ENCODE assay signal across 8 mouse cellular contexts in genomic region chr6:91719042-91719747, GRCm38 (mm10). TPM values are rescaled to one million over a fixed set of nuclear protein-coding genes. Genes with fewer than 3 reads are reported as not detected.
DNase-seq lines count a peak whose midpoint lies in the region; ATAC-seq and TF ChIP-seq lines count a peak whose summit lies in the region.

No protein-coding gene starts in this region.

- H3K4me2 ChIP-seq in embryonic facial prominence, embryonic 14.5 days (ENCODE audit: low read depth, low read length), result no peak overlapping the region
- peak overlapping the region; percentile 39 for H3K4me2 ChIP-seq in hindbrain, embryonic 12.5 days (replicated peaks)
- peak overlapping the region; percentile 28; the same call in 1 of the 2 replicates for H3K4me2 ChIP-seq in midbrain, embryonic 15.5 days

- DNase-seq in liver, adult 2 months (ENCODE audit: extremely low read depth, low read depth, low spot score), result peak; percentile 94
- no peak for DNase-seq in liver
- DNase-seq in embryonic facial prominence, embryonic 14.5 days (ENCODE audit: low spot score), result peak; percentile 68
- peak; percentile 27 to 46 for DNase-seq in layer of hippocampus, postnatal 25 days (ENCODE audit: extremely low spot score in 1 of 2, low spot score in 1 of 2)
- no peak for DNase-seq in urinary bladder, postnatal 10 days (ENCODE audit: low spot score)

- no peak for TF ChIP-seq CTCF in liver, adult 2 months (IDR thresholded peaks at IDR 0.05; ENCODE audit: low read depth, low read length)

- H3K9me3 ChIP-seq in embryonic facial prominence, embryonic 14.5 days (ENCODE audit: control insufficient read depth, low read length), result no peaks in the 10 kb centered on the region
- H3K9me3 ChIP-seq in hindbrain, embryonic 12.5 days (replicated peaks), result no peaks in the 10 kb centered on the region
- no peaks in the 10 kb centered on the region for H3K9me3 ChIP-seq in midbrain, embryonic 15.5 days

- H3K79me2 ChIP-seq in liver, adult 2 months (ENCODE audit: control insufficient read depth, insufficient read depth, low read length), result peaks cover 14% of the 10 kb centered on the region; the same call in 1 of the 2 replicates

- TF ChIP-seq POLR2A in liver, adult 2 months (IDR thresholded peaks at IDR 0.05; ENCODE audit: extremely low read depth, insufficient read depth, low read length), result no peak

- peaks cover 43% of the 10 kb centered on the region for H3K4me1 ChIP-seq in liver, adult 2 months (ENCODE audit: control insufficient read depth, insufficient read depth, low read length)
- H3K4me1 ChIP-seq in embryonic facial prominence, embryonic 14.5 days (ENCODE audit: control insufficient read depth, insufficient read depth, low read length), result peaks cover 25% of the 10 kb centered on the region
- H3K4me1 ChIP-seq in hindbrain, embryonic 12.5 days, result peaks cover 50% of the 10 kb centered on the region
- H3K4me1 ChIP-seq in midbrain, embryonic 15.5 days, result peaks cover 42% of the 10 kb centered on the region

- no peaks in the 10 kb centered on the region for H3K27me3 ChIP-seq in liver, adult 2 months (ENCODE audit: control insufficient read depth, insufficient read depth, low read length)
- no peaks in the 10 kb centered on the region for H3K27me3 ChIP-seq in embryonic facial prominence, embryonic 14.5 days (replicated peaks; ENCODE audit: control insufficient read depth, insufficient read depth, low read length)
- H3K27me3 ChIP-seq in hindbrain, embryonic 12.5 days, result no peaks in the 10 kb centered on the region
- no peaks in the 10 kb centered on the region for H3K27me3 ChIP-seq in midbrain, embryonic 15.5 days (replicated peaks)

- 25% methylated on average over 6 of the region's 6 CpGs for WGBS in liver, adult 2 months
- WGBS in embryonic facial prominence, embryonic 14.5 days, result 48% methylated on average over 6 of the region's 6 CpGs
- 51% methylated on average over 6 of the region's 6 CpGs for WGBS in hindbrain, embryonic 12.5 days
- WGBS in midbrain, embryonic 15.5 days, result 38% methylated on average over 6 of the region's 6 CpGs

- H3K36me3 ChIP-seq in liver, adult 2 months (ENCODE audit: control insufficient read depth, insufficient read depth, low read length), result peaks cover 14% of the 10 kb centered on the region; the same call in 1 of the 2 replicates
- peaks cover 33% of the 10 kb centered on the region for H3K36me3 ChIP-seq in embryonic facial prominence, embryonic 14.5 days (ENCODE audit: control insufficient read depth, insufficient read depth, low read length)
- peaks cover 12% of the 10 kb centered on the region for H3K36me3 ChIP-seq in hindbrain, embryonic 12.5 days
- peaks cover 8% of the 10 kb centered on the region; the same call in 1 of the 2 replicates for H3K36me3 ChIP-seq in midbrain, embryonic 15.5 days (replicated peaks)

- peak overlapping the region; percentile 95 for H3K27ac ChIP-seq in liver, adult 2 months (replicated peaks; ENCODE audit: insufficient read depth, low read depth, low read length)
- peak overlapping the region; percentile 36 for H3K27ac ChIP-seq in embryonic facial prominence, embryonic 14.5 days (replicated peaks; ENCODE audit: low read depth, low read length)
- H3K27ac ChIP-seq in hindbrain, embryonic 12.5 days, result peak overlapping the region; percentile 94
- peak overlapping the region; percentile 90 for H3K27ac ChIP-seq in midbrain, embryonic 15.5 days

- no peak overlapping the region for H3K4me3 ChIP-seq in liver, adult 2 months (ENCODE audit: insufficient read depth, low read depth, low read length)
- H3K4me3 ChIP-seq in embryonic facial prominence, embryonic 14.5 days (ENCODE audit: low read depth, low read length), result no peak overlapping the region
- no peak overlapping the region for H3K4me3 ChIP-seq in hindbrain, embryonic 12.5 days
- no peak overlapping the region for H3K4me3 ChIP-seq in midbrain, embryonic 15.5 days

- peak overlapping the region; percentile 34 for H3K9ac ChIP-seq in liver, adult 2 months (ENCODE audit: low read depth, low read length)
- H3K9ac ChIP-seq in embryonic facial prominence, embryonic 14.5 days (ENCODE audit: low read depth, low read length), result no peak overlapping the region
- peak overlapping the region; percentile 38; the same call in 1 of the 2 replicates for H3K9ac ChIP-seq in hindbrain, embryonic 12.5 days
- H3K9ac ChIP-seq in midbrain, embryonic 15.5 days, result no peak overlapping the region

- ATAC-seq in embryonic facial prominence, embryonic 14.5 days (ENCODE audit: low read depth), result peak; percentile 61
- ATAC-seq in hindbrain, embryonic 12.5 days (ENCODE audit: low FRiP score), result peak; percentile 69
- ATAC-seq in midbrain, embryonic 15.5 days (replicated peaks), result peak; percentile 79
- ATAC-seq in megakaryocyte-erythroid progenitor cell, adult 5-6 weeks (replicated peaks; ENCODE audit: low FRiP score, low TSS enrichment, poor library complexity, severe bottlenecking), result no peak

RNA-seq across cellular contexts. Expression of gene Slc6a6, which starts 35.3 kb away (rescaled TPM):
- 34.8 and 66.5 TPM in 2 replicates for total RNA-seq in liver, adult 2 months (2014; rRNA removed)
- polyA plus RNA-seq in liver, adult 2 months (2012; rRNA removed), result 89.0 and 96.5 TPM in 2 replicates
- 40.8 and 47.5 TPM in 2 replicates for polyA plus RNA-seq in embryonic facial prominence, embryonic 14.5 days (2014; fragmentation: Nextera tagmentation; extraction: Ambion mirVana)
- 70.2 and 78.0 TPM in 2 replicates for polyA plus RNA-seq in hindbrain, embryonic 12.5 days (2016; fragmentation: Nextera tagmentation; extraction: Ambion mirVana)
- 100 to 1,000 TPM; 104 to 168 TPM for total RNA-seq in layer of hippocampus, postnatal 25 days (2021)
- polyA plus RNA-seq in midbrain, embryonic 15.5 days (2015; fragmentation: Nextera tagmentation; extraction: Ambion mirVana), result 117 and 123 TPM in 2 replicates
- total RNA-seq in megakaryocyte-erythroid progenitor cell, adult 5-6 weeks (2014; fragmentation: Nextera tagmentation), result 34.0 and 48.8 TPM in 2 replicates
- total RNA-seq in megakaryocyte-erythroid progenitor cell, adult 5-6 weeks (2017), result 19.8 and 21.3 TPM in 2 replicates

Comparison
In these comparisons a context has a peak if more than half of its experiments do, and no peak if none do; other contexts are left out.
1. DNase-seq: peak in liver, adult 2 months (single experiment), embryonic facial prominence, embryonic 14.5 days (single experiment) and layer of hippocampus, postnatal 25 days (2 of 2); none in liver (single experiment) and urinary bladder, postnatal 10 days (single experiment).
2. H3K27ac ChIP-seq: peak in every context shown above with its lines; median percentile 95 in liver, adult 2 months; 94 in hindbrain, embryonic 12.5 days; 90 in midbrain, embryonic 15.5 days; 36 in embryonic facial prominence, embryonic 14.5 days.
3. H3K9ac ChIP-seq: peak in liver, adult 2 months (single experiment) and hindbrain, embryonic 12.5 days (single experiment); none in embryonic facial prominence, embryonic 14.5 days (single experiment) and midbrain, embryonic 15.5 days (single experiment).